Mouse (Mus musculus) embryonic fibroblast, embryonic 13.5 days (primary cell): ENCODE measurements around the gene Rad51b. TPM values are rescaled to one million over a fixed set of nuclear protein-coding genes. Genes with fewer than 3 reads are reported as not detected.
"Not testable (repeated sequence)": the region's sequence is repeated elsewhere in the genome, so short reads cannot be mapped to it uniquely, and the experiment has no call there.

Source experiments
- H3K27ac ChIP-seq: 2 replicates; pipeline ENCODE4 v1.5.1; 2012; ENCODE audit warnings: low read length, control low read depth, inconsistent platforms; ENCODE audit not compliant: insufficient read depth
- H3K4me1 ChIP-seq: 2 replicates; pipeline ENCODE4 v1.6.1; 2011; ENCODE audit warnings: low read length; ENCODE audit not compliant: control insufficient read depth, insufficient read depth
- H3K4me3 ChIP-seq: 2 replicates; pipeline ENCODE4 v1.5.1; 2011; ENCODE audit warnings: mild to moderate bottlenecking, control low read depth, low read length; ENCODE audit not compliant: insufficient read depth
- CTCF ChIP-seq: IDR thresholded peaks from 2 replicates; pipeline ENCODE4 v1.5.1; 2011; ENCODE audit warnings: mild to moderate bottlenecking, control low read depth, low read length, moderate library complexity, borderline replicate concordance; ENCODE audit not compliant: insufficient read depth
- POLR2A ChIP-seq: IDR thresholded peaks from 2 replicates; pipeline ENCODE4 v1.6.1; 2011; ENCODE audit warnings: low read depth, mild to moderate bottlenecking, control low read depth, low read length, moderate library complexity
- polyA plus RNA-seq: library from polyadenylated mRNA; stranded (reverse); fragments of >200 nt; gene quantifications from 2 replicates; pipeline ENCODE4 v1.2.4, GENCODE M21; 2011; ENCODE audit warnings: low read depth; ENCODE audit not compliant: missing spikeins, insufficient read length

Gene Rad51b
- polyA plus RNA-seq, 1 experiment = 4.0 TPM

GRCm38 (mm10) chr12:79296126-79296816 lies 811 bp upstream of the Rad51b start, which contains the start of gene Zfyve26:
Zfyve26 (minus strand) TSS chr12:79296304.
- H3K4me3 ChIP-seq = peak within 1 kb of the TSS; percentile 98
- peaks cover 2% of the 10 kb centered on the region; the same call in 1 of the 2 replicates for H3K4me1 ChIP-seq
- peak within 1 kb of the TSS; percentile 39; the same call in 1 of the 2 replicates for H3K27ac ChIP-seq
- peak; percentile 72 for TF ChIP-seq POLR2A
- no peak for TF ChIP-seq CTCF

DNA sequence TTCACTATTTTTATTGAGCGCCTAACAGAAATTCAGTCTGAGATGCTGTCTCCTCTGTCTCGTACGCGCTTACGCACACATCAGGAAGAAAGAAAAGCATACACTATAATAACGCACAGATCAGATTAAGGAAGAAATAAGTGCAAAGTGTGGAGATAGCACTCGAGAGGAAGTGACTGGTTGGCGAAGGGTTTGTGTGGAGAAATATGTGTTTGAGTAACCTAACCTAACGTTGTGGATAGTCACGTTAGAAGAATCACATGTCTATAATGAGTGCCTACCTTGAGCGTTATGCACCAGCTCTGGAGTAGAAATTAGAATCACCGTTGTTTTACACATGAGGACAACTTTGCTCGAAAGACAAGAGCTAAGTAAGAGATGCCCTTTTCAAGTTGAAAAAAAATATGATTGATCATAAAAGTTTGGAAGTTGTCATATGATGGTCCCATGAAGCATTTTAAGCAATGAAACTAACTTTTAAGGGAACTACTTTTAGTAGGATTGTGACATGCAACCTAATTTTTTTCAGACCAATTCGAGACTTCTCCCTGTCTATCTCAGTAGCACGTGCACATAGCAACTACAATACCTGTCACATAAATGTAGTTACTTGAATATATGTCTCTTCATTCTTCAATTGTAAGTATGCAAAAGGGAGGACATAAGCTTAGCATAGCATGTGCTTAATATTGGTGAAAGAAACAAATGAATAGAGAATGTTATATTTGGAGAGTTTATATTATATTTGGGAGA lies 978 bp downstream of the Rad51b start:
- H3K4me1 ChIP-seq = peaks cover 2% of the 10 kb centered on the region; the same call in 1 of the 2 replicates
- peak overlapping the region; percentile 98 for H3K4me3 ChIP-seq
- no peak overlapping the region for H3K27ac ChIP-seq
- TF ChIP-seq CTCF = no peak
- no peak for TF ChIP-seq POLR2A

DNA sequence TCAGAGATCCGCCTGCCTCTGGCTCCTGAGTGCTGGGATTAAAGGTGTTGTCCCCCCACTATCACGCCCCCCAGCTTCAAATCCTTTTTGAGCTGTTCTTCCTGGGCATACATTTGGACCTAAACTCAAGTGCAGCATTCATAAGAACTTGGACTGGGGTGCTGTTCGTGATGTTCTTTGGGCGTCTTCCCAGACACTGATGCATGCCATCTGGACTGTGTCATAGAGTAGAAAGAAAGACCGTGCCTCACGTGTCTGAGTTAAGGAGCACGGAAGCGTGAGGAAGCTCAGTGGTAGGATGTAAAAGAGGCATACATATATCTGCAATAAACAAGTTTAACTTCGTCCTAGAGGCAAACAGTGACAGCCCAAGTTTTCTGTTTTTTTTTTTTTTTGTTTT lies 4.7 kb downstream of the Rad51b start:
- H3K4me3 ChIP-seq = no peak overlapping the region
- H3K4me1 ChIP-seq = no peaks in the 10 kb centered on the region; the same call in 1 of the 2 replicates
- TF ChIP-seq CTCF = no peak
- no peak for TF ChIP-seq POLR2A
- H3K27ac ChIP-seq = no peak overlapping the region

DNA sequence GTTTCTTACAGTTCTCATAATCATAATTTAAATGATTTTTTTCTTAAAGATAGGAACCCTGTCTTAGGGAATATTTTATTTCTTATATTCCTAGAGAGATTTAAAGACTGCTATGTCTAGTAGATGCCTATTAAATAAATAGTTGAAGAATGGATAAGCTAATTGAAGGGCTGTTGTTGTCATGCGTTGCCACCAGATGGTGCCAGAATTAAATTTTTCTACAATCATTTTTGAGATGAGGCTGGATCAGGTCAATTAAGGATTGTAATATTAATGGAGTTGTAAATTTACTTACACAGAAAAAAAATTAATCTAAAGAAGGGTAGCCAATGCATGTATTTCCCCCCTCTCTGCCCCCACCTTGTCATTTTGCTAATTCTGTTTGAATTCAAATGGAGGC lies 8.0 kb downstream of the Rad51b start:
- Histone ChIP-seq H3K4me1 (no peaks in the 10 kb centered on the region; the same call in 1 of the 2 replicates), H3K27ac (no peak overlapping the region), H3K4me3 (no peak overlapping the region)
- TF ChIP-seq POLR2A = no peak

- Histone ChIP-seq H3K4me1 (no peaks in the 10 kb centered on the region; the same call in 1 of the 2 replicates), H3K4me3 (no peak overlapping the region), H3K27ac (no peak overlapping the region)
- TF ChIP-seq CTCF = no peak
- TF ChIP-seq POLR2A = no peak
These were observed 8.9 kb downstream of the Rad51b start for GRCm38 (mm10) chr12:79306013-79306412.

- TF ChIP-seq POLR2A = no peak
- TF ChIP-seq CTCF = no peak
- Histone ChIP-seq H3K4me1 (no peaks in the 10 kb centered on the region), H3K27ac (no peak overlapping the region), H3K4me3 (no peak overlapping the region)
These were observed 16.6 kb downstream of the Rad51b start for GRCm38 (mm10) chr12:79313721-79314120.

DNA sequence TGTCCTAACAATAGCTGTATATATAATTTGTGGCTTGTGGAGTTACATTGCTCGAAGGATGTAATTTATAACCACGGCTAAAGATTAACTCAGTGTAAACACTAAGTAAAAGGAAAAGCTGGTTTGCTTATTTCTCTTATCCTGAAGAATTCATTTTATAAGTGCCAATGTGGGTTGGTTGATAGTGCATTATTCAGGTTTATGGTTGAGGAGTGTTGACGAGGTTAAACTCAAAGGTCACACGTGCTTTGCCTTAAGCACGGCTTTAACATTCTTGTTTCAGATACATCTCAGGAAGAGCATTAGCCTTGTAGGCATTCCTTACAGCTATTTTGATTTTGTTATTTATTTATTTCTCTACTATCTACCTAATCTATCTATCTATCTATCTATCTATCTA lies 20.3 kb downstream of the Rad51b start:
- Histone ChIP-seq H3K4me1 (no peaks in the 10 kb centered on the region), H3K4me3 (no peak overlapping the region), H3K27ac (no peak overlapping the region)
- no peak for TF ChIP-seq POLR2A
- TF ChIP-seq CTCF = no peak

DNA sequence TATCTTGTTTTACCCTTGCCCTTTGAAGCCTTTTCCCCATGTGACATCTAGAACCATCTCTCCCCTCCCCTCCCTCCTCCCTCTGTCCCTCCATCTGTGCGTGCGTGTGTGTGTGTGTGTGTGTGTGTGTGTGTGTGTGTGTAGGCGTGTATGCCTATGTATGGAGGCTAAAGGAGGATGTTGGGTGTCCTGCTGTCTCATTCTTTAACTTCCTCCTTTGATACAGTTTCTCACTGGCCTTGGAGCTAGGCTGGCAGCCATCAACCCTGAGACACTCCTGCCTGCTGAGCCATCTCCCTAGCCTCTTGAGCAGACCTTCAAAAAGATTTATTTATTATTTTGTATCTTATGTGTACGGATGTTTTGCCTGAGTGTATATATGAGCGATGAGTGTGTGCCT lies 23.8 kb downstream of the Rad51b start:
- TF ChIP-seq POLR2A (no peak), CTCF (no peak)
- no peaks in the 10 kb centered on the region for H3K4me1 ChIP-seq
- H3K27ac ChIP-seq = no peak overlapping the region
- no peak overlapping the region for H3K4me3 ChIP-seq

GRCm38 (mm10) chr12:79322539-79322938 lies 25.5 kb downstream of the Rad51b start:
- H3K27ac ChIP-seq, H3K4me3 ChIP-seq, H3K4me1 ChIP-seq: not testable (repeated sequence)

DNA sequence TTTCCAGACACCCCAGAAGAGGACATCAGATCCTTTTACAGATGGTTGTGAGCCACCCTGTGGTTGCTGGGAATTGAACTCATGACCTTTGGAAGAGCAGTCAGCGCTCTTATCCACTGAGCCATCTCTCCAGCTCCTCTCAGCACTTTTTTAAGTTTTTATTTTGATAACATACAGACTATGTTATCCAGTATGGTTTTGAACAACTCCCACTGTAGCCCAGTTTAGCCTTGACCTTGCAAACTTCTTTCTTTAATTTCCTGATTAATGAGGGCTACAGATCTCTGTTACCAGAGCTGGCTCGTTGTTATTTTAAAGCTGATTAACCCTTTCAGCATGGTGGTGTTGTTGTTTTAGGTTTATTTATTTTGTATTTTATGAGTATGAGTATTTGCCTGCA lies 29.2 kb downstream of the Rad51b start:
- no peak overlapping the region for H3K4me3 ChIP-seq
- TF ChIP-seq CTCF = no peak
- no peaks in the 10 kb centered on the region; the same call in 1 of the 2 replicates for H3K4me1 ChIP-seq
- no peak overlapping the region for H3K27ac ChIP-seq
